Mouse (Mus musculus) midbrain, embryonic 11.5 days (tissue): ENCODE results near the gene Bcat1. TPM values are rescaled to one million over a fixed set of nuclear protein-coding genes. Genes with fewer than 3 reads are reported as not detected.

Experiments used
- ATAC-seq: fragments of 200-750 bp; cut with Nextera tagmentation; 2 replicates; pipeline ENCODE4 v1.8.0; 2017; ENCODE audit warnings: moderate TSS enrichment, moderate library complexity; ENCODE audit not compliant: low FRiP score
- DNase-seq: peaks from one replicate; pipeline ENCODE4 v3.0.0; 2015; ENCODE audit warnings: low spot score; ENCODE audit errors: missing footprints
- H3K27ac ChIP-seq: fragments of 300-500 bp; sonication (generic); 2 replicates; pipeline ENCODE4 v1.5.1; 2014; ENCODE audit warnings: low read depth, low read length
- H3K27me3 ChIP-seq: fragments of 300-500 bp; sonication (generic); 2 replicates; pipeline ENCODE4 v1.6.1; 2014; ENCODE audit warnings: mild to moderate bottlenecking, low read length, moderate library complexity, mixed read lengths; ENCODE audit not compliant: control insufficient read depth, insufficient read depth
- H3K36me3 ChIP-seq: fragments of 300-500 bp; sonication (generic); 2 replicates; pipeline ENCODE4 v1.6.1; 2014; ENCODE audit warnings: mild to moderate bottlenecking, low read length, moderate library complexity, mixed read lengths; ENCODE audit not compliant: control insufficient read depth, insufficient read depth
- H3K4me1 ChIP-seq: fragments of 300-500 bp; sonication (generic); 2 replicates; pipeline ENCODE4 v1.6.1; 2014; ENCODE audit warnings: low read length; ENCODE audit not compliant: control insufficient read depth, insufficient read depth
- H3K4me2 ChIP-seq: fragments of 300-500 bp; sonication (generic); 2 replicates; pipeline ENCODE4 v1.6.1; 2014; ENCODE audit warnings: mild to moderate bottlenecking, moderate library complexity
- H3K4me3 ChIP-seq: fragments of 300-500 bp; sonication (generic); 2 replicates; pipeline ENCODE4 v1.5.1; 2014; ENCODE audit warnings: low read depth, low read length
- H3K9ac ChIP-seq: fragments of 300-500 bp; sonication (generic); 2 replicates; pipeline ENCODE4 v1.6.1; 2014; ENCODE audit warnings: low read length
- H3K9me3 ChIP-seq: fragments of 300-500 bp; sonication (generic); 2 replicates; pipeline ENCODE4 v1.6.1; 2016; ENCODE audit warnings: low read length; ENCODE audit not compliant: control insufficient read depth
- WGBS: fragments of 180-500 bp; shearing (Covaris S2); extraction: QIAGEN DNeasy Blood & Tissue Kit; methylation state at CpG from one replicate; pipeline ENCODE4 v1.1.7; 2014; 5-methylcytosine and 5-hydroxymethylcytosine counted together
- polyA plus RNA-seq: library from polyadenylated mRNA; unstranded; fragments of >200 nt; fragmentation: Nextera tagmentation; extraction: Ambion mirVana; gene quantifications from 2 replicates; pipeline ENCODE4 v1.2.1, GENCODE M21; 2014

Gene Bcat1
- polyA plus RNA-seq, 1 experiment from 2014 or later, result 150 TPM

DNA sequence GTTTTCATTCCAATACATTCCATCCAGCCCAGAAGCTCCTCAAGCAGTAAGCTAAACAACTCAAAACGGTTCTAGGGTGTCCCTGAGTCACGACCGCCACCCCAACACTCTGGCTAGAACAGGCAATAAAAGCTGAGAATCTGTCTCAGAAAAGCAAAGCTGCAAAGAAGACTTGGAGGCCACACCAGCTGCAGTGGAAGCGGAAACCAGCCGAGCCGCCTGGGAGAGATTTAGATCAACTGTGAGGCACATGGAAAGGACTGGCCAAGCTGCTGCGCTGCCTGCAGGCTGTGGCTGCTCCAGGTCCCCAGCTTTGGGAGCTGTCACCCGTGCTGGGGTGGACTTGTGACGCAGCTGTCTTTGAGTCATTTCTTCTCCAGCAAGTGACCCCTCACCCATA is 45.4 kb downstream of the Bcat1 start:
- Histone ChIP-seq H3K9ac (no peak overlapping the region), H3K27me3 (no peaks in the 10 kb centered on the region), H3K36me3 (peaks cover 7% of the 10 kb centered on the region; the same call in 1 of the 2 replicates), H3K27ac (no peak overlapping the region), H3K4me2 (no peak overlapping the region), H3K4me3 (no peak overlapping the region), H3K4me1 (no peaks in the 10 kb centered on the region), H3K9me3 (no peaks in the 10 kb centered on the region)
- 85% methylated on average over 9 of the region's 9 CpGs for WGBS
- no peak for ATAC-seq
- DNase-seq, result no peak

DNA sequence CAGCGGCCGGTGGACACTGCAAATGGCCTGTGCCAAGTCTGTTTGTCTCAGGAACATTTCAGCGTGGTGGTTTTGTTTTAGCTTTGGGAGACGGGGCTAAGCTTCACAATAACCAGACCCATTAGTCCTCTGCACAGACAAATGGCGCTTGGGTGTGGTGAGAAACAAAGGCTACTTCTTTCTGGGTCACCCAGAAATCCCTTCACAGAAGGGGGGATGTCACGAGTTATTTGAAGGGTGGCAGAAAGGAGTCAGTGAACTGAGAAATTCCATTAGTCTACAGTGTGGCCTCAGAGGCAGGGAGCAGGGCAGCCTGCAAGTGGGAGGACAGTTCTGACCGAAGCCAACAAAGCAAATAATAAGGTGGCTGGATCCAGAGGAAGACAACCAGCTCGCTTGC is 52.0 kb downstream of the Bcat1 start:
- DNase-seq (no peak), ATAC-seq (peak; percentile 40; the same call in 1 of the 2 replicates)
- Histone ChIP-seq H3K27ac (peak overlapping the region; percentile 16; the same call in 1 of the 2 replicates), H3K4me2 (no peak overlapping the region), H3K36me3 (peaks cover 11% of the 10 kb centered on the region), H3K9me3 (no peaks in the 10 kb centered on the region), H3K4me1 (no peaks in the 10 kb centered on the region), H3K4me3 (no peak overlapping the region), H3K9ac (no peak overlapping the region), H3K27me3 (no peaks in the 10 kb centered on the region)
- 30% methylated on average over 8 of the region's 8 CpGs for WGBS

GRCm38 (mm10) chr6:145022966-145023725 is 52.8 kb downstream of the Bcat1 start:
- Histone ChIP-seq H3K4me3 (no peak overlapping the region), H3K27ac (no peak overlapping the region), H3K9me3 (no peaks in the 10 kb centered on the region), H3K36me3 (peaks cover 9% of the 10 kb centered on the region), H3K4me2 (no peak overlapping the region), H3K4me1 (no peaks in the 10 kb centered on the region), H3K27me3 (no peaks in the 10 kb centered on the region), H3K9ac (no peak overlapping the region)
- ATAC-seq (no peak), DNase-seq (no peak)
- 81% methylated on average over 14 of the region's 14 CpGs for WGBS

DNA sequence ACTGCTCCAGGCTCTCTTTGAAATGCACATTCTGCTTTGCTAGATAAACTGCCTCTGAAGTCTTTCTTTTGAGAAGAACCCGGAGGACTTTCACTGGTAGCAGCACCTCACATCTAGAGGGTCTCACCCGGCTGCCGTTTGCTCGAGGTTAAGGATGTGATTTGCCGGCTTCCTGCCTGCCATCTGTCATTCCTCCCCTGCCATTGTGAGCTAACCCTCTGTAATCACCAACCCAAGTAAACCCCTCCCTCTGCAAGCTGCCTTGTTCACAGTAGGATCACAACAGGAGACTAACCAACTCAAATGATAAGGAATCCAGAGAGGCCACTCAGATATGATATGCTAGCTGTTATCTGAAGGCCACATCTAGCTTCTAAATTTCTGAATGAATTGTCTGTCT is 53.6 kb downstream of the Bcat1 start:
- no peak overlapping the region for H3K9ac ChIP-seq
- peaks cover 11% of the 10 kb centered on the region for H3K36me3 ChIP-seq
- H3K9me3 ChIP-seq, result no peaks in the 10 kb centered on the region
- H3K27ac ChIP-seq, result no peak overlapping the region
- DNase-seq (no peak), ATAC-seq (no peak)
- H3K27me3 ChIP-seq, result no peaks in the 10 kb centered on the region
- WGBS, result 74% methylated on average over 5 of the region's 5 CpGs
- H3K4me2 ChIP-seq, result no peak overlapping the region
- H3K4me3 ChIP-seq, result no peak overlapping the region
- no peaks in the 10 kb centered on the region for H3K4me1 ChIP-seq

- no peak overlapping the region for H3K4me2 ChIP-seq
- H3K36me3 ChIP-seq, result peaks cover 15% of the 10 kb centered on the region
- no peak for DNase-seq
- no peak for ATAC-seq
- H3K4me3 ChIP-seq, result no peak overlapping the region
- H3K4me1 ChIP-seq, result no peaks in the 10 kb centered on the region
- H3K27ac ChIP-seq, result no peak overlapping the region
- WGBS, result 83% methylated on average over 4 of the region's 4 CpGs
- no peak overlapping the region for H3K9ac ChIP-seq
- H3K9me3 ChIP-seq, result no peaks in the 10 kb centered on the region
- no peaks in the 10 kb centered on the region for H3K27me3 ChIP-seq
Observed at GRCm38 (mm10) chr6:145020553-145020952, 55.4 kb downstream of the Bcat1 start.

GRCm38 (mm10) chr6:145018295-145018694 is 57.7 kb downstream of the Bcat1 start:
- no peaks in the 10 kb centered on the region for H3K4me1 ChIP-seq
- DNase-seq (no peak), ATAC-seq (no peak)
- no peaks in the 10 kb centered on the region for H3K27me3 ChIP-seq
- WGBS, result 88% methylated on average over 5 of the region's 5 CpGs
- no peak overlapping the region for H3K27ac ChIP-seq
- no peak overlapping the region for H3K9ac ChIP-seq
- no peak overlapping the region for H3K4me2 ChIP-seq
- no peaks in the 10 kb centered on the region for H3K9me3 ChIP-seq
- H3K4me3 ChIP-seq, result no peak overlapping the region
- peaks cover 15% of the 10 kb centered on the region for H3K36me3 ChIP-seq

DNA sequence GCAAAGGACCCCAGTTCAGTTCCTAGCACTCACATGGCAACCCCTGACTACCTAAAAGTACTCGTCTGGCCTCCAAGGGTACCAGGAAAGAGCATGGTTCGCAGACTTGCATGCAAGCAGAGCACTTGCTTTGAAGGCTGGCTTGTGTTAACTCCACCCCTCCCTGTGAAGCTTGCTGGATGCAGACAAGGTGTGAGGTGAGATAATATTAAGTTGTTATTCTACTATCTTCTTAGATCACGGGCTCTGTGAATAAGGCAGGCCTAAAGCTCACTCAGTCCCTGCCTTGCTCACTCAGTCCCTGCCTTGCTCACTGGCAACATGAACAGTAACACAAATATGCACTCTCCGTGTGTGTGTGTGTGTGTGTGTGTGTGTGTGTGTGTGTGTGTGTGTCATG is 58.5 kb downstream of the Bcat1 start:
- no peaks in the 10 kb centered on the region for H3K27me3 ChIP-seq
- no peak overlapping the region for H3K4me2 ChIP-seq
- ATAC-seq (no peak), DNase-seq (no peak)
- H3K36me3 ChIP-seq, result peaks cover 13% of the 10 kb centered on the region
- WGBS, result 92% methylated on average over 4 of the region's 4 CpGs
- no peak overlapping the region for H3K4me3 ChIP-seq
- H3K27ac ChIP-seq, result no peak overlapping the region
- H3K4me1 ChIP-seq, result no peaks in the 10 kb centered on the region
- H3K9ac ChIP-seq, result no peak overlapping the region
- H3K9me3 ChIP-seq, result no peaks in the 10 kb centered on the region

GRCm38 (mm10) chr6:145016639-145017038 is 59.3 kb downstream of the Bcat1 start:
- H3K4me3 ChIP-seq, result no peak overlapping the region
- no peaks in the 10 kb centered on the region for H3K9me3 ChIP-seq
- no peak for ATAC-seq
- H3K27me3 ChIP-seq, result no peaks in the 10 kb centered on the region
- H3K4me1 ChIP-seq, result no peaks in the 10 kb centered on the region
- H3K9ac ChIP-seq, result no peak overlapping the region
- no peak overlapping the region for H3K27ac ChIP-seq
- 95% methylated on average over 16 of the region's 16 CpGs for WGBS
- DNase-seq, result no peak
- H3K4me2 ChIP-seq, result no peak overlapping the region
- H3K36me3 ChIP-seq, result peaks cover 13% of the 10 kb centered on the region

DNA sequence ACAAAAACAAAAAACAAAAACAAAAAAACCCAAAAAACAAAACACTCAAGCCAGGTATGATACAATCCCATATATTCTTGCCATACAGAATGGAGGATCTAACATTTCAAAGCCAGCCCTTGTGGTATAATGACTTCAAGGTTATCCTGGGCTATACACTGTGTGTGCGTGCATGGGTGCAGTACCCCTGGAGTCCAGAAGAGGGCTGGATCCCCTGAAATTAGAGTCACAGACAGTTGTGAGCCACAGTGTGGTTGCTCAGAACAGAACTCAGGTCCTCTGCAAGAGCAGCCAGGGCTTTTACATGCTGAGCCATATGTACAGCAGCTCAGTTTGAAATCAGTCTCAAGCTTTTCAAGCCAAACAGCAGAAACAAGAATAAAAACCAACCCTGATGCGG is 61.0 kb downstream of the Bcat1 start:
- no peak for ATAC-seq
- H3K27ac ChIP-seq, result no peak overlapping the region
- no peaks in the 10 kb centered on the region for H3K9me3 ChIP-seq
- no peaks in the 10 kb centered on the region for H3K27me3 ChIP-seq
- H3K36me3 ChIP-seq, result peaks cover 9% of the 10 kb centered on the region
- H3K9ac ChIP-seq, result no peak overlapping the region
- WGBS, result 95% methylated on average over 2 of the region's 2 CpGs
- DNase-seq, result no peak
- H3K4me3 ChIP-seq, result no peak overlapping the region
- no peak overlapping the region for H3K4me2 ChIP-seq
- H3K4me1 ChIP-seq, result no peaks in the 10 kb centered on the region
